Mouse (Mus musculus) gastrocnemius, adult 18-20 months (tissue): Measurements from ENCODE around the gene Stk32c. TPM values are rescaled to one million over a fixed set of nuclear protein-coding genes. Genes with fewer than 3 reads are reported as not detected.

ENCODE experiments used
- DNase-seq: peaks from one replicate; pipeline ENCODE4 v3.0.0; 2021; ENCODE audit warnings: low spot score
- total RNA-seq, 2 experiments: library from RNA; stranded (reverse); gene quantifications; 2 replicates each; pipeline ENCODE4 v1.2.3; 2021

Stk32c gene
- total RNA-seq, 2 experiments from 2014 or later: 0.27 to 0.31 TPM

GRCm38 (mm10) chr7:139229837-139230236 is 16.7 kb upstream of the Stk32c start:
- no peak for DNase-seq

- DNase-seq: no peak
Measured at GRCm38 (mm10) chr7:139228447-139229171, 15.5 kb upstream of the Stk32c start.

- DNase-seq: no peak
Measured at GRCm38 (mm10) chr7:139226416-139226815, 13.3 kb upstream of the Stk32c start.

- DNase-seq: no peak
Measured at GRCm38 (mm10) chr7:139224725-139225124, 11.6 kb upstream of the Stk32c start.

- DNase-seq: no peak
Measured at GRCm38 (mm10) chr7:139224070-139224469, 11.0 kb upstream of the Stk32c start.

GRCm38 (mm10) chr7:139222341-139222740 is 9.2 kb upstream of the Stk32c start:
- DNase-seq: no peak

- DNase-seq: no peak
Measured at GRCm38 (mm10) chr7:139221856-139222255, 8.7 kb upstream of the Stk32c start.

- DNase-seq: no peak
Measured at GRCm38 (mm10) chr7:139221072-139221471, 8.0 kb upstream of the Stk32c start.

GRCm38 (mm10) chr7:139220303-139220702 is 7.2 kb upstream of the Stk32c start:
- peak; percentile 51 for DNase-seq

- no peak for DNase-seq
Measured at GRCm38 (mm10) chr7:139219486-139219885, 6.4 kb upstream of the Stk32c start.

GRCm38 (mm10) chr7:139218641-139219415 is 5.7 kb upstream of the Stk32c start:
- DNase-seq: peak; percentile 25

- DNase-seq: no peak
Measured at GRCm38 (mm10) chr7:139217046-139217445, 3.9 kb upstream of the Stk32c start.

- DNase-seq: no peak
Measured at GRCm38 (mm10) chr7:139216464-139216863, 3.4 kb upstream of the Stk32c start.

GRCm38 (mm10) chr7:139215946-139216345 is 2.8 kb upstream of the Stk32c start:
- no peak for DNase-seq

- DNase-seq: no peak
Measured at GRCm38 (mm10) chr7:139215516-139215915, 2.4 kb upstream of the Stk32c start.

GRCm38 (mm10) chr7:139214596-139215340 is 1.7 kb upstream of the Stk32c start:
- no peak for DNase-seq

GRCm38 (mm10) chr7:139214160-139214559 is 1.1 kb upstream of the Stk32c start:
- DNase-seq: no peak

- no peak for DNase-seq
Measured at GRCm38 (mm10) chr7:139213751-139214150, 644 bp upstream of the Stk32c start.

- DNase-seq: no peak
Measured at GRCm38 (mm10) chr7:139211761-139212160, 1.3 kb downstream of the Stk32c start.

GRCm38 (mm10) chr7:139208773-139209095 is 4.4 kb downstream of the Stk32c start:
- DNase-seq: no peak

GRCm38 (mm10) chr7:139208023-139208772 is 4.9 kb downstream of the Stk32c start:
- peak; percentile 35 for DNase-seq

GRCm38 (mm10) chr7:139201209-139201608 is 11.9 kb downstream of the Stk32c start:
- no peak for DNase-seq
